9 mouse cellular contexts compared by ENCODE assay signal in genomic region chr6:57570170-57570974, GRCm38 (mm10). TPM values are rescaled to one million over a fixed set of nuclear protein-coding genes. Genes with fewer than 3 reads are reported as not detected.
DNase-seq lines count a peak whose midpoint lies in the region; ATAC-seq and TF ChIP-seq lines count a peak whose summit lies in the region.
"Had no signal": no experiment of that assay in that cellular context is flagged by ENCODE, and none has a peak within 500 bp of the region (broad histone marks: within the 10 kb centered on the region; RNA-seq: fewer than 3 reads in every experiment).

No protein-coding gene starts in this region.

- no peaks in the 10 kb centered on the region for H3K4me1 ChIP-seq in lung, embryonic 14.5 days (ENCODE audit: insufficient read depth)
- no peaks in the 10 kb centered on the region for H3K4me1 ChIP-seq in lung, adult 2 months (ENCODE audit: control insufficient read depth, insufficient read depth, low read length)
- no peaks in the 10 kb centered on the region for H3K4me1 ChIP-seq in embryonic facial prominence, embryonic 10.5 days
- no peaks in the 10 kb centered on the region for H3K4me1 ChIP-seq in hindbrain, embryonic 16.5 days (ENCODE audit: control insufficient read depth, insufficient read depth, low read depth, low read length)
- no peaks in the 10 kb centered on the region for H3K4me1 ChIP-seq in midbrain, embryonic 15.5 days

- H3K9ac ChIP-seq in lung, embryonic 14.5 days, result no peak overlapping the region
- H3K9ac ChIP-seq in hindbrain, embryonic 16.5 days (ENCODE audit: low read depth, low read length), result no peak overlapping the region
- H3K9ac ChIP-seq in midbrain, embryonic 15.5 days, result no peak overlapping the region

- no peaks in the 10 kb centered on the region for H3K36me3 ChIP-seq in lung, embryonic 14.5 days (ENCODE audit: insufficient read depth)
- H3K36me3 ChIP-seq in embryonic facial prominence, embryonic 10.5 days (replicated peaks), result no peaks in the 10 kb centered on the region
- H3K36me3 ChIP-seq in hindbrain, embryonic 16.5 days (ENCODE audit: control insufficient read depth, insufficient read depth, low read length), result no peaks in the 10 kb centered on the region
- H3K36me3 ChIP-seq in midbrain, embryonic 15.5 days (replicated peaks), result no peaks in the 10 kb centered on the region

- WGBS in lung, embryonic 14.5 days, result 16% methylated on average over 6 of the region's 6 CpGs
- WGBS in lung, adult 2 months, result 10% methylated on average over 6 of the region's 6 CpGs
- WGBS in embryonic facial prominence, embryonic 10.5 days, result 19% methylated on average over 6 of the region's 6 CpGs
- 9% methylated on average over 6 of the region's 6 CpGs for WGBS in hindbrain, embryonic 16.5 days
- WGBS in midbrain, embryonic 15.5 days, result 10% methylated on average over 6 of the region's 6 CpGs

- H3K9me3 ChIP-seq in lung, embryonic 14.5 days (ENCODE audit: low read depth, low read length), result no peaks in the 10 kb centered on the region
- H3K9me3 ChIP-seq in embryonic facial prominence, embryonic 10.5 days, result no peaks in the 10 kb centered on the region
- no peaks in the 10 kb centered on the region for H3K9me3 ChIP-seq in hindbrain, embryonic 16.5 days (ENCODE audit: control insufficient read depth, low read length)
- no peaks in the 10 kb centered on the region for H3K9me3 ChIP-seq in midbrain, embryonic 15.5 days

- peak; percentile 58; the same call in 1 of the 2 replicates for ATAC-seq in lung, embryonic 14.5 days (ENCODE audit: insufficient read depth)
- peak; percentile 72 for ATAC-seq in hindbrain, embryonic 16.5 days
- ATAC-seq in midbrain, embryonic 15.5 days (replicated peaks), result peak; percentile 58

- no peak overlapping the region for H3K4me3 ChIP-seq in lung, embryonic 14.5 days (ENCODE audit: low read depth, low read length)
- H3K4me3 ChIP-seq in lung, adult 2 months (replicated peaks; ENCODE audit: extremely low read depth, low read depth, low read length), result no peak overlapping the region
- H3K4me3 ChIP-seq in embryonic facial prominence, embryonic 10.5 days, result no peak overlapping the region
- no peak overlapping the region for H3K4me3 ChIP-seq in hindbrain, embryonic 16.5 days (ENCODE audit: low read length)
- H3K4me3 ChIP-seq in midbrain, embryonic 15.5 days, result no peak overlapping the region
- H3K4me3 ChIP-seq: erythroblast, embryonic 14.5 days had no signal

- H3K27ac ChIP-seq in lung, embryonic 14.5 days (ENCODE audit: low read depth), result no peak overlapping the region
- H3K27ac ChIP-seq in embryonic facial prominence, embryonic 10.5 days (replicated peaks), result no peak overlapping the region
- H3K27ac ChIP-seq in hindbrain, embryonic 16.5 days (ENCODE audit: low read depth, low read length), result no peak overlapping the region
- H3K27ac ChIP-seq in midbrain, embryonic 15.5 days, result no peak overlapping the region

- no peaks in the 10 kb centered on the region for H3K27me3 ChIP-seq in lung, embryonic 14.5 days (ENCODE audit: insufficient read depth, low read length)
- no peaks in the 10 kb centered on the region for H3K27me3 ChIP-seq in embryonic facial prominence, embryonic 10.5 days (replicated peaks; ENCODE audit: low read depth, poor library complexity, severe bottlenecking)
- H3K27me3 ChIP-seq in hindbrain, embryonic 16.5 days (replicated peaks; ENCODE audit: control insufficient read depth, insufficient read depth, low read length), result no peaks in the 10 kb centered on the region
- no peaks in the 10 kb centered on the region for H3K27me3 ChIP-seq in midbrain, embryonic 15.5 days (replicated peaks)

- TF ChIP-seq CTCF in lung, embryonic 14.5 days (IDR thresholded peaks at IDR 0.05; ENCODE audit: low read depth), result peak; percentile 71
- TF ChIP-seq CTCF in lung, adult 2 months (IDR thresholded peaks at IDR 0.05; ENCODE audit: insufficient read depth, low read length), result no peak

- no peak overlapping the region for H3K4me2 ChIP-seq in lung, embryonic 14.5 days
- no peak overlapping the region for H3K4me2 ChIP-seq in hindbrain, embryonic 16.5 days (ENCODE audit: low read length)
- H3K4me2 ChIP-seq in midbrain, embryonic 15.5 days, result no peak overlapping the region

- no peak for TF ChIP-seq POLR2A in lung, adult 2 months (IDR thresholded peaks at IDR 0.05; ENCODE audit: borderline replicate concordance, extremely low read depth, low read depth, low read length)

- DNase-seq in lung, embryonic 14.5 days, result peak; percentile 93
- DNase-seq in lung, adult 2 months, result no peak
- peak; percentile 47 for DNase-seq in T-cell, adult 2 months (ENCODE audit: low spot score)
- peak; percentile 16 for DNase-seq in embryonic facial prominence, embryonic 10.5 days (ENCODE audit: low spot score)
- DNase-seq in left cerebral cortex, adult 18-20 months (ENCODE audit: low spot score in 2 of 2), result peak; percentile 39 to 67
- peak; percentile 77 for DNase-seq in thymus, postnatal 0 days (ENCODE audit: low spot score)

RNA-seq across cellular contexts. Expression of gene Herc6, which starts 10.4 kb away (rescaled TPM):
- 3.7 and 3.9 TPM in 2 replicates for polyA plus RNA-seq in lung, embryonic 14.5 days (2014; fragmentation: Nextera tagmentation; extraction: Ambion mirVana)
- 9.9 and 11.6 TPM in 2 replicates for polyA plus RNA-seq in lung, adult 2 months (2012; rRNA removed)
- 3.1 and 3.2 TPM in 2 replicates for polyA plus RNA-seq in embryonic facial prominence, embryonic 10.5 days (2016; fragmentation: Nextera tagmentation; extraction: Ambion mirVana)
- polyA plus RNA-seq in hindbrain, embryonic 16.5 days (2015; fragmentation: Nextera tagmentation; extraction: Ambion mirVana), result 1.1 and 1.6 TPM in 2 replicates
- 10 to 100 TPM; 12.7 to 16.4 TPM for total RNA-seq in left cerebral cortex, adult 18-20 months (2021)
- polyA plus RNA-seq in midbrain, embryonic 15.5 days (2015; fragmentation: Nextera tagmentation; extraction: Ambion mirVana), result 0.71 and 1.5 TPM in 2 replicates
- polyA plus RNA-seq in thymus, postnatal 0 days (2015; fragmentation: Nextera tagmentation; extraction: Ambion mirVana), result 9.4 and 11.2 TPM in 2 replicates

RNA-seq across cellular contexts. Expression of gene Ppm1k, which starts 35.1 kb away (rescaled TPM):
- 4.7 and 6.0 TPM in 2 replicates for polyA plus RNA-seq in lung, embryonic 14.5 days (2014; fragmentation: Nextera tagmentation; extraction: Ambion mirVana)
- 1.5 and 2.9 TPM in 2 replicates for polyA plus RNA-seq in lung, adult 2 months (2012; rRNA removed)
- polyA plus RNA-seq in embryonic facial prominence, embryonic 10.5 days (2016; fragmentation: Nextera tagmentation; extraction: Ambion mirVana), result 3.9 and 4.8 TPM in 2 replicates
- polyA plus RNA-seq in hindbrain, embryonic 16.5 days (2015; fragmentation: Nextera tagmentation; extraction: Ambion mirVana), result 7.3 and 7.7 TPM in 2 replicates
- total RNA-seq in left cerebral cortex, adult 18-20 months (2021), result 10 to 100 TPM; 89.7 to 90.4 TPM
- polyA plus RNA-seq in midbrain, embryonic 15.5 days (2015; fragmentation: Nextera tagmentation; extraction: Ambion mirVana), result 6.0 and 6.9 TPM in 2 replicates
- polyA plus RNA-seq in thymus, postnatal 0 days (2015; fragmentation: Nextera tagmentation; extraction: Ambion mirVana), result 8.3 and 8.5 TPM in 2 replicates
- polyA plus RNA-seq: erythroblast, embryonic 14.5 days had no signal
